Mouse (Mus musculus): ENCODE results near the gene Cacna1a. TPM values are rescaled to one million over a fixed set of nuclear protein-coding genes. Genes with fewer than 3 reads are reported as not detected.
A peak's percentile ranks its signal among the peaks of the same experiment; 100 is the strongest.

Gene Cacna1a
- polyA plus RNA-seq, 1 experiment from 2014 or later: 3.2 TPM

DNA sequence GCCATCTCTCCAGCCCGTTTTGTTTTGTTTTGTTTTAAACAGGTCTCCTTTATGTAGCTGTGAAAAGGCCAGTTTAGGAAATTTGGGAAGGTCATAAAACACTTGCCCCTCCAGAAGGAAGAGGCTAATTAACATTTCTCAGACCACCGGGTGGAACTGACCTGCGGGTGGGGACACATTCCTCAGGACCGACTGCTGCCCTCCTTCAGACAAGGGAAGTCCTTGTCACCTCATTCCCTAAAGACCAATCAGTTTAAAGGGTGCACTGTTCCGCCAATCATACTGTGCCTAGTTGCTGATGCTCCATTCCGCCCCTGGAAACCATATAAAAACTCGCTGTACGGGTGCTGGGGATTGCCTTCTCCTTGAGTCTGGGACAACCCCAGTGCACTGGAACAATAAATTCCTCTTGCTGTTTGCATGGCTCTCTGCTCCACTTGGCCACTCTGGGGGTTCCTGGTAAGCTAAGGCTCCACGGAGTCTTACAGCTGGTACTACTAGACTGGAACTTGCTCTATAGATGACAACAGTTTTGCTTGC, 264.9 kb downstream of the Cacna1a start:
- WGBS: 73% methylated on average over 9 of the region's 9 CpGs
- no peak overlapping the region for H3K27ac ChIP-seq (ENCODE audit: low read depth, low read length)
- no peak for ATAC-seq

GRCm38 (mm10) chr8:84654597-84654996, 266.4 kb downstream of the Cacna1a start:
- no peak overlapping the region for H3K4me3 ChIP-seq (ENCODE audit: low read depth, low read length)
- no peak for DNase-seq (ENCODE audit: low spot score)
- no peak for ATAC-seq
- no peak overlapping the region for H3K27ac ChIP-seq (ENCODE audit: low read depth, low read length)
- H3K4me2 ChIP-seq (ENCODE audit: low read length): no peak overlapping the region
- 40% methylated on average over 4 of the region's 4 CpGs for WGBS
- no peaks in the 10 kb centered on the region for H3K36me3 ChIP-seq (ENCODE audit: control insufficient read depth, insufficient read depth, low read length)
- no peak overlapping the region for H3K9ac ChIP-seq (ENCODE audit: low read length)
- H3K9me3 ChIP-seq (replicated peaks; ENCODE audit: control insufficient read depth, low read length): no peaks in the 10 kb centered on the region
- peaks cover 20% of the 10 kb centered on the region for H3K4me1 ChIP-seq (ENCODE audit: control insufficient read depth, insufficient read depth, low read length)
- H3K27me3 ChIP-seq (replicated peaks; ENCODE audit: control insufficient read depth, insufficient read depth, low read length): no peaks in the 10 kb centered on the region

More for the DNA sequence above, 264.9 kb downstream of the Cacna1a start:
- peaks cover 20% of the 10 kb centered on the region for H3K4me1 ChIP-seq (ENCODE audit: control insufficient read depth, insufficient read depth, low read length)
- H3K36me3 ChIP-seq (ENCODE audit: control insufficient read depth, insufficient read depth, low read length): no peaks in the 10 kb centered on the region
- no peak overlapping the region for H3K9ac ChIP-seq (ENCODE audit: low read length)
- no peak overlapping the region for H3K4me3 ChIP-seq (ENCODE audit: low read depth, low read length)
- DNase-seq (ENCODE audit: low spot score): no peak
- H3K27me3 ChIP-seq (replicated peaks; ENCODE audit: control insufficient read depth, insufficient read depth, low read length): no peaks in the 10 kb centered on the region
- no peaks in the 10 kb centered on the region for H3K9me3 ChIP-seq (replicated peaks; ENCODE audit: control insufficient read depth, low read length)
- H3K4me2 ChIP-seq (ENCODE audit: low read length): no peak overlapping the region

DNA sequence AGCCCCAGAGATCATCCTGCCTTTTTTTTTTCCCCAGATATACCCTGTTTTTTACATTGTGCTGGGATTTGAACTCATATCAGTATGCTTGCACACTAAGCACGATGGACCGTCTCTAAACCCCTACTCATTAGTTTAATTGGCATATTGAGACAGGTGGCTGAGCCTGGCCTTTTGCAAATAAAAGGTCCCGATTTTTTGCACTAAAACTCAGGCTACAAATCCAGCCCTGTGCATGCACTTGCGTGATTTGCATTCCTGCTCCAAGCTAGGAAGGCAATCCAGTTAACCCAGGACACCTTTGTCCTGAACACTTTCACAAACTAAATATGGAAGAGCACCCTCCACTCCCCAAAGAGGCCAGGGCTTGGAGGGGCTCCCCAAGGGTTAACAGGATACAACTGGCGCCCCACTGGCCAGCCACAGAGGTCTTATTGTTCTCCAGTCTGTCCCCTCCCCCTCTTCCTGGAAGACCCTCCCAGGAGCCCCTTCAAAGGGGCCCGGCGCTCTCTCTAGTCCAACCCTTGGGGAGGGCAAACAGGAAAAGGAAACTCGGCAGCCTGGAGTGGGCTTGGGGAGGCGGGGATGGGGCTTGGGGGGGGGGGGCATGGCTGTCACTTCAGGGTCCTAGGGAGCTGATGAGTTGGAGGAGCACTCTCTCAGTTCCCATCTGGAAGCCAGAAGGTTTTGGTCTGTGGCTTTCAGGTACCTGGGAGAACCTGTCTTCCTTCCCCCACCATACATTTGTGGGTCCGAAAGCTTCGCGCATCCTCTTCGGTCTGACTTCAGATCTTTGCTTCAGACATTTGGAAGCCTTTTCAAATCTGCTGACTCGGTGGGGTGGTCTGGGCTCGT, 267.3 kb downstream of the Cacna1a start:
- peak; percentile 75 for DNase-seq (ENCODE audit: low spot score)
- 1% methylated on average over 15 of the region's 15 CpGs for WGBS
- Histone ChIP-seq H3K36me3 (ENCODE audit: control insufficient read depth, insufficient read depth, low read length) (no peaks in the 10 kb centered on the region), H3K9ac (ENCODE audit: low read length) (peak overlapping the region; percentile 54), H3K4me1 (ENCODE audit: control insufficient read depth, insufficient read depth, low read length) (peaks cover 28% of the 10 kb centered on the region), H3K4me2 (ENCODE audit: low read length) (peak overlapping the region; percentile 51), H3K27me3 (replicated peaks; ENCODE audit: control insufficient read depth, insufficient read depth, low read length) (no peaks in the 10 kb centered on the region), H3K9me3 (replicated peaks; ENCODE audit: control insufficient read depth, low read length) (no peaks in the 10 kb centered on the region), H3K4me3 (ENCODE audit: low read depth, low read length) (peak overlapping the region; percentile 17), H3K27ac (ENCODE audit: low read depth, low read length) (peak overlapping the region; percentile 63)
- ATAC-seq: peak; percentile 71

GRCm38 (mm10) chr8:84656191-84656525, 267.9 kb downstream of the Cacna1a start:
- no peaks in the 10 kb centered on the region for H3K36me3 ChIP-seq (ENCODE audit: control insufficient read depth, insufficient read depth, low read length)
- H3K4me1 ChIP-seq (ENCODE audit: control insufficient read depth, insufficient read depth, low read length): peaks cover 32% of the 10 kb centered on the region
- ATAC-seq: no peak

DNA sequence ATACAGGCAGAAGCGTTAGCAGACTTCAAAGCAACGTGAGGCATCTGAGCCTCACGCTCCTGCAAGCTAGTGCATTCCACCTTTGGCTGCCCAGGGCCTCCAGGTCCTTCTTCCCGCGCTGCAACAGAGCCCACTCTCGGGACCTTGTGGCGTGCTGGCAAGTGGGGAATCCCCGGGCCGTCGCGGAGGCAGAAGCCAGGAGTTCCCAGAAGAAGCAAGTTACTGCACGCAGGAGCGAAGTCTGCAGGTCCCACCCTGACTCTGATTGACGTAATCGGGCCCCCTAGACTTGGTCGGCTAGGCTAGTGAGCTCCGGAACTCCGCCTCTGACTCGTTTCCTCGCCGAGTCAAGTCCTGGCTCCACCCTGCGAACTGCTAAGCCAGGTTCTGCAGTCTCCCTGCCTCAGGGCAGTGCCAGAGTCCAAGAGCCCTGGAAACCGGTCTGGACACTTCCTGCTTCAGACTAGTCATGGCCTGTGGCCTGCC, 268.4 kb downstream of the Cacna1a start:
- H3K9ac ChIP-seq (ENCODE audit: low read length): peak overlapping the region; percentile 54
- DNase-seq (ENCODE audit: low spot score) (peak; percentile 37), ATAC-seq (no peak)
- H3K9me3 ChIP-seq (replicated peaks; ENCODE audit: control insufficient read depth, low read length): no peaks in the 10 kb centered on the region
- 4% methylated on average over 23 of the region's 23 CpGs for WGBS
- H3K4me1 ChIP-seq (ENCODE audit: control insufficient read depth, insufficient read depth, low read length): peaks cover 37% of the 10 kb centered on the region
- H3K27me3 ChIP-seq (replicated peaks; ENCODE audit: control insufficient read depth, insufficient read depth, low read length): no peaks in the 10 kb centered on the region
- H3K36me3 ChIP-seq (ENCODE audit: control insufficient read depth, insufficient read depth, low read length): no peaks in the 10 kb centered on the region
- H3K27ac ChIP-seq (ENCODE audit: low read depth, low read length): peak overlapping the region; percentile 63; the same call in 1 of the 2 replicates
- H3K4me3 ChIP-seq (ENCODE audit: low read depth, low read length): peak overlapping the region; percentile 17
- H3K4me2 ChIP-seq (ENCODE audit: low read length): peak overlapping the region; percentile 51

More at GRCm38 (mm10) chr8:84656191-84656525, 267.9 kb downstream of the Cacna1a start:
- Histone ChIP-seq H3K4me2 (ENCODE audit: low read length) (peak overlapping the region; percentile 51), H3K27ac (ENCODE audit: low read depth, low read length) (peak overlapping the region; percentile 63), H3K9me3 (replicated peaks; ENCODE audit: control insufficient read depth, low read length) (no peaks in the 10 kb centered on the region), H3K9ac (ENCODE audit: low read length) (peak overlapping the region; percentile 54), H3K27me3 (replicated peaks; ENCODE audit: control insufficient read depth, insufficient read depth, low read length) (no peaks in the 10 kb centered on the region), H3K4me3 (ENCODE audit: low read depth, low read length) (peak overlapping the region; percentile 17)
- peak; percentile 23 for DNase-seq (ENCODE audit: low spot score)
- 4% methylated on average over 10 of the region's 10 CpGs for WGBS

GRCm38 (mm10) chr8:84657203-84657602, 269.0 kb downstream of the Cacna1a start:
- Histone ChIP-seq H3K4me2 (ENCODE audit: low read length) (no peak overlapping the region), H3K9ac (ENCODE audit: low read length) (no peak overlapping the region)

DNA sequence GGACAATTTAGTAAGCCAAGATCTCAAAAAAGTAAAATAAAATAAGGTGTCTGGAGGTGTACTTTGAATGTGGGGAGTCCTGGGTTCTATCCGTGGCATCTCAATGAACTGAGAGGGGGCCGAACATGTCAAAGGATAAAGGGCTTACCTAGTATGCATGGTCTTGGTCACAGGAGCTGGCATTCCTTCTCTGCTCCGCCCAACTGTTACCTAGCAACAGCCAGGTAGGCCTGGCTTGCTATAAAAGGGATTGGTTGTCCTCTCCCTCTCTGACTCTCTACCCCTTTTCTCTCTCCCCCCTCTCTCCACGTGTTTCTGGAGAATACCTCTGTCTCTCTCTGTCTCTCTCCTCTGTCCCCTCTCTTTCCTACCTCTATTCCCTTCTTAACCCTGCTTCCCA, 269.4 kb downstream of the Cacna1a start:
- WGBS: 35% methylated on average over 4 of the region's 4 CpGs
- Histone ChIP-seq H3K27ac (ENCODE audit: low read depth, low read length) (no peak overlapping the region; the same call in 1 of the 2 replicates), H3K4me2 (ENCODE audit: low read length) (no peak overlapping the region), H3K4me3 (ENCODE audit: low read depth, low read length) (no peak overlapping the region), H3K27me3 (replicated peaks; ENCODE audit: control insufficient read depth, insufficient read depth, low read length) (no peaks in the 10 kb centered on the region), H3K4me1 (ENCODE audit: control insufficient read depth, insufficient read depth, low read length) (peaks cover 39% of the 10 kb centered on the region), H3K9me3 (replicated peaks; ENCODE audit: control insufficient read depth, low read length) (no peaks in the 10 kb centered on the region), H3K36me3 (ENCODE audit: control insufficient read depth, insufficient read depth, low read length) (no peaks in the 10 kb centered on the region), H3K9ac (ENCODE audit: low read length) (no peak overlapping the region)
- no peak for DNase-seq (ENCODE audit: low spot score)
- no peak for ATAC-seq

More at GRCm38 (mm10) chr8:84657203-84657602, 269.0 kb downstream of the Cacna1a start:
- peak overlapping the region; percentile 63; the same call in 1 of the 2 replicates for H3K27ac ChIP-seq (ENCODE audit: low read depth, low read length)
- H3K36me3 ChIP-seq (ENCODE audit: control insufficient read depth, insufficient read depth, low read length): no peaks in the 10 kb centered on the region
- DNase-seq (ENCODE audit: low spot score) (no peak), ATAC-seq (no peak)
- H3K9me3 ChIP-seq (replicated peaks; ENCODE audit: control insufficient read depth, low read length): no peaks in the 10 kb centered on the region
- H3K4me3 ChIP-seq (ENCODE audit: low read depth, low read length): no peak overlapping the region
- H3K27me3 ChIP-seq (replicated peaks; ENCODE audit: control insufficient read depth, insufficient read depth, low read length): no peaks in the 10 kb centered on the region
- H3K4me1 ChIP-seq (ENCODE audit: control insufficient read depth, insufficient read depth, low read length): peaks cover 39% of the 10 kb centered on the region

- H3K4me1 ChIP-seq (ENCODE audit: control insufficient read depth, insufficient read depth, low read length): peaks cover 46% of the 10 kb centered on the region
- no peak for ATAC-seq
- DNase-seq (ENCODE audit: low spot score): no peak
- no peak overlapping the region for H3K4me3 ChIP-seq (ENCODE audit: low read depth, low read length)
- H3K27me3 ChIP-seq (replicated peaks; ENCODE audit: control insufficient read depth, insufficient read depth, low read length): no peaks in the 10 kb centered on the region
- no peak overlapping the region for H3K9ac ChIP-seq (ENCODE audit: low read length)
- no peak overlapping the region for H3K4me2 ChIP-seq (ENCODE audit: low read length)
- H3K36me3 ChIP-seq (ENCODE audit: control insufficient read depth, insufficient read depth, low read length): no peaks in the 10 kb centered on the region
- 62% methylated on average over 1 of the region's 1 CpGs for WGBS
- no peaks in the 10 kb centered on the region for H3K9me3 ChIP-seq (replicated peaks; ENCODE audit: control insufficient read depth, low read length)
- no peak overlapping the region for H3K27ac ChIP-seq (ENCODE audit: low read depth, low read length)
Observed at GRCm38 (mm10) chr8:84658951-84659350, 270.7 kb downstream of the Cacna1a start.
